Mouse (Mus musculus) heart, embryonic 16.5 days (tissue): ENCODE measurements around the gene Fbxo24. TPM values are rescaled to one million over a fixed set of nuclear protein-coding genes. Genes with fewer than 3 reads are reported as not detected.
"Not testable (repeated sequence)": the region's sequence is repeated elsewhere in the genome, so short reads cannot be mapped to it uniquely, and the experiment has no call there.

Experiments used
- ATAC-seq: fragments of 200-750 bp; cut with Nextera tagmentation; replicated peaks from 2 replicates; pipeline ENCODE4 v1.8.0; 2017; ENCODE audit warnings: moderate number of reproducible peaks; ENCODE audit not compliant: insufficient read depth, low FRiP score; ENCODE audit errors: extremely low read depth
- H3K27ac ChIP-seq: fragments of 300-500 bp; sonication (generic); 2 replicates; pipeline ENCODE4 v1.5.1; 2014; ENCODE audit warnings: mild to moderate bottlenecking, low read length, control low read depth, moderate library complexity
- H3K27me3 ChIP-seq: fragments of 300-500 bp; sonication (generic); 2 replicates; pipeline ENCODE4 v1.6.1; 2014; ENCODE audit warnings: low read length, mixed read lengths; ENCODE audit not compliant: control insufficient read depth, insufficient read depth
- H3K36me3 ChIP-seq: fragments of 300-500 bp; sonication (generic); 2 replicates; pipeline ENCODE4 v1.6.1; 2014; ENCODE audit not compliant: control insufficient read depth, insufficient read depth
- H3K4me1 ChIP-seq: fragments of 300-500 bp; sonication (generic); 2 replicates; pipeline ENCODE4 v1.6.1; 2014; ENCODE audit warnings: low read length, mixed read lengths; ENCODE audit not compliant: control insufficient read depth, insufficient read depth
- H3K4me2 ChIP-seq: fragments of 300-500 bp; sonication (generic); 2 replicates; pipeline ENCODE4 v1.6.1; 2014; ENCODE audit warnings: low read depth, mild to moderate bottlenecking, control low read depth, low read length
- H3K4me3 ChIP-seq: fragments of 300-500 bp; sonication (generic); 2 replicates; pipeline ENCODE4 v1.5.1; 2014; ENCODE audit warnings: mild to moderate bottlenecking, control low read depth, low read length
- H3K9ac ChIP-seq: fragments of 300-500 bp; sonication (generic); 2 replicates; pipeline ENCODE4 v1.6.1; 2014; ENCODE audit warnings: low read length, control low read depth
- H3K9me3 ChIP-seq: fragments of 300-500 bp; sonication (generic); replicated peaks from 2 replicates; pipeline ENCODE4 v1.6.1; 2016; ENCODE audit warnings: low read length; ENCODE audit not compliant: control insufficient read depth
- WGBS: fragments of 180-500 bp; shearing (Covaris S2); extraction: QIAGEN DNeasy Blood & Tissue Kit; methylation state at CpG from one replicate; pipeline ENCODE4 v1.1.7; 2014; 5-methylcytosine and 5-hydroxymethylcytosine counted together
- polyA plus RNA-seq: library from polyadenylated mRNA; unstranded; fragments of >200 nt; fragmentation: Nextera tagmentation; extraction: Ambion mirVana; gene quantifications from 2 replicates; pipeline ENCODE4 v1.2.1, GENCODE M21; 2015

Gene Fbxo24
- polyA plus RNA-seq, 1 experiment from 2014 or later, result 0.12 TPM

- peak overlapping the region; percentile 91 for H3K27ac ChIP-seq
- H3K9me3 ChIP-seq, result no peaks in the 10 kb centered on the region
- H3K4me1 ChIP-seq, result peaks cover 25% of the 10 kb centered on the region
- H3K36me3 ChIP-seq, result peaks cover 19% of the 10 kb centered on the region
- H3K4me3 ChIP-seq, result peak overlapping the region; percentile 84
- ATAC-seq, result no peak
- H3K27me3 ChIP-seq, result no peaks in the 10 kb centered on the region
- peak overlapping the region; percentile 89 for H3K9ac ChIP-seq
- H3K4me2 ChIP-seq, result peak overlapping the region; percentile 91
- 36% methylated on average over 4 of the region's 4 CpGs for WGBS
These were observed 2.8 kb upstream of the Fbxo24 start for GRCm38 (mm10) chr5:137631591-137631990.

- no peaks in the 10 kb centered on the region for H3K27me3 ChIP-seq
- H3K36me3 ChIP-seq, result peaks cover 15% of the 10 kb centered on the region
- WGBS, result 46% methylated on average over 9 of the region's 9 CpGs
- peak overlapping the region; percentile 84 for H3K4me3 ChIP-seq
- H3K4me2 ChIP-seq, result peak overlapping the region; percentile 91
- peak overlapping the region; percentile 91 for H3K27ac ChIP-seq
- H3K4me1 ChIP-seq, result peaks cover 25% of the 10 kb centered on the region
- ATAC-seq, result no peak
- H3K9me3 ChIP-seq, result no peaks in the 10 kb centered on the region
- peak overlapping the region; percentile 89 for H3K9ac ChIP-seq
These were observed 2.4 kb upstream of the Fbxo24 start for GRCm38 (mm10) chr5:137631171-137631570.

GRCm38 (mm10) chr5:137630602-137631001 is 1.8 kb upstream of the Fbxo24 start:
- Histone ChIP-seq H3K9me3 (no peaks in the 10 kb centered on the region), H3K4me3 (peak overlapping the region; percentile 84), H3K4me2 (peak overlapping the region; percentile 91), H3K9ac (peak overlapping the region; percentile 89), H3K27ac (peak overlapping the region; percentile 91), H3K27me3 (no peaks in the 10 kb centered on the region), H3K4me1 (peaks cover 25% of the 10 kb centered on the region), H3K36me3 (peaks cover 11% of the 10 kb centered on the region)
- 29% methylated on average over 3 of the region's 3 CpGs for WGBS
- ATAC-seq, result no peak

GRCm38 (mm10) chr5:137629906-137630545 is 1.2 kb upstream of the Fbxo24 start:
- WGBS, result 18% methylated on average over 6 of the region's 6 CpGs
- Histone ChIP-seq H3K27me3 (no peaks in the 10 kb centered on the region), H3K9me3 (no peaks in the 10 kb centered on the region), H3K27ac (peak overlapping the region; percentile 91), H3K4me2 (peak overlapping the region; percentile 91), H3K36me3 (peaks cover 5% of the 10 kb centered on the region), H3K4me1 (peaks cover 25% of the 10 kb centered on the region), H3K4me3 (peak overlapping the region; percentile 84), H3K9ac (peak overlapping the region; percentile 89)
- ATAC-seq, result no peak

GRCm38 (mm10) chr5:137629306-137629721 is 512 bp upstream of the Fbxo24 start:
- peak; percentile 8; the same call in 1 of the 2 replicates for ATAC-seq
- Histone ChIP-seq H3K9ac (peak overlapping the region; percentile 89), H3K4me2 (peak overlapping the region; percentile 91), H3K4me3 (peak overlapping the region; percentile 84), H3K27me3 (no peaks in the 10 kb centered on the region), H3K9me3 (no peaks in the 10 kb centered on the region), H3K36me3 (peaks cover 5% of the 10 kb centered on the region), H3K27ac (peak overlapping the region; percentile 91), H3K4me1 (peaks cover 25% of the 10 kb centered on the region)
- WGBS, result under 1% methylated on average over 23 of the region's 23 CpGs

- no peak for ATAC-seq
- Histone ChIP-seq H3K4me1 (peaks cover 25% of the 10 kb centered on the region), H3K36me3 (no peaks in the 10 kb centered on the region), H3K4me3 (peak overlapping the region; percentile 69), H3K27ac (peak overlapping the region; percentile 93), H3K9me3 (no peaks in the 10 kb centered on the region), H3K4me2 (peak overlapping the region; percentile 67), H3K9ac (peak overlapping the region; percentile 73), H3K27me3 (no peaks in the 10 kb centered on the region)
- WGBS, result 2% methylated on average over 9 of the region's 9 CpGs
These were observed 811 bp downstream of the Fbxo24 start for GRCm38 (mm10) chr5:137627991-137628390.

- Histone ChIP-seq H3K4me2 (no peak overlapping the region), H3K36me3 (no peaks in the 10 kb centered on the region), H3K4me3 (no peak overlapping the region), H3K9me3 (no peaks in the 10 kb centered on the region), H3K9ac (no peak overlapping the region), H3K27ac (no peak overlapping the region), H3K4me1 (peaks cover 3% of the 10 kb centered on the region; the same call in 1 of the 2 replicates), H3K27me3 (no peaks in the 10 kb centered on the region)
- WGBS, result 70% methylated on average over 11 of the region's 11 CpGs
- ATAC-seq, result no peak
These were observed 4.8 kb downstream of the Fbxo24 start for GRCm38 (mm10) chr5:137623937-137624530.

- WGBS, result 85% methylated on average over 7 of the region's 7 CpGs
- no peak overlapping the region for H3K4me3 ChIP-seq
- no peaks in the 10 kb centered on the region for H3K9me3 ChIP-seq
- no peaks in the 10 kb centered on the region for H3K36me3 ChIP-seq
- H3K27me3 ChIP-seq, result no peaks in the 10 kb centered on the region
- H3K4me2 ChIP-seq, result no peak overlapping the region
- no peak overlapping the region for H3K9ac ChIP-seq
- ATAC-seq, result no peak
- H3K27ac ChIP-seq, result no peak overlapping the region
- H3K4me1 ChIP-seq, result peaks cover 11% of the 10 kb centered on the region
These were observed 13.5 kb downstream of the Fbxo24 start for GRCm38 (mm10) chr5:137615347-137615746.

GRCm38 (mm10) chr5:137614921-137615320 is 13.9 kb downstream of the Fbxo24 start:
- H3K27ac ChIP-seq, H3K9ac ChIP-seq, H3K27me3 ChIP-seq, H3K4me2 ChIP-seq, H3K9me3 ChIP-seq, H3K36me3 ChIP-seq, ATAC-seq, H3K4me3 ChIP-seq: not testable (repeated sequence)
- WGBS, result 83% methylated on average over 2 of the region's 2 CpGs
- peaks cover 13% of the 10 kb centered on the region for H3K4me1 ChIP-seq
